Mouse (Mus musculus): ENCODE results near the gene Col25a1. TPM values are rescaled to one million over a fixed set of nuclear protein-coding genes. Genes with fewer than 3 reads are reported as not detected.

The Col25a1 gene
- polyA plus RNA-seq, 1 experiment: 9.1 TPM

DNA sequence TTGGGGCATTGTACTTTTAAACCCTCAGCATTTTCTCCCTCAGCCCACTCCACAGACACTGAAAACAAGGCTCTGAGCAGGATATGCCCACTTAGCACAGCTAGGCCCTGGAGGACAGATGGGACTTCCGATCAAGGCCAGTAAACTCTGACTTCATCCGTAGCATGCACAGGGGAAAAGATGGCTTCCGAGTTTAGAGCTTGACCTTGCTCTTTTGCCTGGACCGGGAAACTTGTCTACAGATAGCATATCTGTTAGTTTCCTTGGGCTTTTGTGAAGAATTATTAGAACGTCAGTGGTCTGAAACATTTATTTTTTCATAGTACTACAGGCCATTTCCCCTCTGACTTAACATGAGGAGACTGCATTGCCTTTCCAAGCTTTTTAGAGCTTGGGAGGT is 159.4 kb downstream of the Col25a1 start:
- no peak overlapping the region for H3K4me3 ChIP-seq (ENCODE audit: insufficient read depth, low read length)
- no peak overlapping the region; the same call in 1 of the 2 replicates for H3K27ac ChIP-seq (ENCODE audit: insufficient read depth, low read length)
- TF ChIP-seq CTCF (IDR thresholded peaks at IDR 0.05; ENCODE audit: extremely low read depth, insufficient read depth, low read length) (no peak), POLR2A (IDR thresholded peaks at IDR 0.05; ENCODE audit: extremely low read depth, insufficient read depth, low read length) (no peak)
- H3K4me1 ChIP-seq (ENCODE audit: control insufficient read depth, insufficient read depth, low read length): no peaks in the 10 kb centered on the region

DNA sequence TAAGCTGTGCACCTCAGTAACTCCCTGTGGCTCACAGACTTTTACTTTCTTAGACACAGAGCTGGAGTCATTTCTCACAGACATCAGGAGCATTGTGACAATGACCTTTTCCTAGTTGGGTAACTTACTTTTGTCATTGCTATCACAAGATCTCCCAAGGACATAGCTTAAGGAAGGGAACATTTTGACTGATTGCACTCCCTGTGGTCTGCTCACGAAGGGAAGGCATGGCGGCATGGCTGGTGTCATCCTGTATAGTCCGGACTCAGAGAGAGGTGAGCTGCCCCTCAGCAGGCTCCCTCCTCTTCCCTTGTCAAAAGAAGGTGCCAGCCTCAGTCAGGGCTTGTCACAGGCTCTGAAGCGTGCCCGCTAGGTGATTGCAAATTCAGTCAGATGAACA is 160.6 kb downstream of the Col25a1 start:
- Histone ChIP-seq H3K27ac (ENCODE audit: insufficient read depth, low read length) (no peak overlapping the region), H3K4me3 (ENCODE audit: insufficient read depth, low read length) (no peak overlapping the region), H3K4me1 (ENCODE audit: control insufficient read depth, insufficient read depth, low read length) (no peaks in the 10 kb centered on the region)
- TF ChIP-seq POLR2A (IDR thresholded peaks at IDR 0.05; ENCODE audit: extremely low read depth, insufficient read depth, low read length) (no peak), CTCF (IDR thresholded peaks at IDR 0.05; ENCODE audit: extremely low read depth, insufficient read depth, low read length) (no peak)

DNA sequence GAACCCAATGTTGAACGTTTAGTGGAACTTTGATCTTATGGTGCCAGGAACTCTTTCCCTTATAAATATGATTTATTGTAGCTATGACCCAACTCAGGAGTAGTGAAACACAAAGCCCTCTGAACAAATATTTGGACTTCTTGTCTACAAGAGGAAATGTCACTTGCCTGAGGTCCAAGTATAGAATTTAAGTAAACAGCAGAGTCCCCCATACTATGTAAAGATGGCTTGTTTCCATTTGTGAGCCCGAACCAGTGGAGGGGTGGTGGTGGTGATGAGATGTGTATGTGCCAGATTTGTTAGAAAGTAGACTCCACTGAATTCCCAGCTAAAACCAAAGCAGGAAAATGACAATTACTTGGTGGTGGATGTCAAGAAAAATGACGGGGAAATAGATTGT is 169.2 kb downstream of the Col25a1 start:
- H3K4me1 ChIP-seq (ENCODE audit: control insufficient read depth, insufficient read depth, low read length): no peaks in the 10 kb centered on the region
- no peak overlapping the region for H3K27ac ChIP-seq (ENCODE audit: insufficient read depth, low read length)
- H3K4me3 ChIP-seq (ENCODE audit: insufficient read depth, low read length): no peak overlapping the region
- no peak for TF ChIP-seq POLR2A (IDR thresholded peaks at IDR 0.05; ENCODE audit: extremely low read depth, insufficient read depth, low read length)
- TF ChIP-seq CTCF (IDR thresholded peaks at IDR 0.05; ENCODE audit: extremely low read depth, insufficient read depth, low read length): no peak

DNA sequence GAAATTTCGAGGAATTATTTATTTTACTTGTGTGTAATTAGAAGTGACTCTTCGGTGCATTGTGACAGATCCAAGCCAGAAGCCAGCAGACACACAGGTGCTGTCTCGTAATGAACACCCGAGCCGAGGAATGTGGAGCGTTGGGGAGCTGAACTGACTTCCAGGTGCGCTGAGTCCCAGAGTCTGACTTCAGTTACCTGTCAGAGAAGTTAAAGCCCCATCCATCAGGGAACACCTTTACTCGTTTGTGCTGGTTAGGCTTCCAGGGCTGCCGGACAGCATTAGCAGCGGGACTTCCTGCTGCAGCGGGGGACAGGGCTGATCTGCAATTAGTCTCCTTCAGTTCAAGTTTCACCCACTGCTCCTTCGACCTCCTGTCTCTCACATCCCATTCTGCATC is 172.3 kb downstream of the Col25a1 start:
- H3K4me1 ChIP-seq (ENCODE audit: control insufficient read depth, insufficient read depth, low read length): no peaks in the 10 kb centered on the region
- no peak overlapping the region for H3K4me3 ChIP-seq (ENCODE audit: insufficient read depth, low read length)
- no peak overlapping the region for H3K27ac ChIP-seq (ENCODE audit: insufficient read depth, low read length)
- no peak for TF ChIP-seq POLR2A (IDR thresholded peaks at IDR 0.05; ENCODE audit: extremely low read depth, insufficient read depth, low read length)
- no peak for TF ChIP-seq CTCF (IDR thresholded peaks at IDR 0.05; ENCODE audit: extremely low read depth, insufficient read depth, low read length)

DNA sequence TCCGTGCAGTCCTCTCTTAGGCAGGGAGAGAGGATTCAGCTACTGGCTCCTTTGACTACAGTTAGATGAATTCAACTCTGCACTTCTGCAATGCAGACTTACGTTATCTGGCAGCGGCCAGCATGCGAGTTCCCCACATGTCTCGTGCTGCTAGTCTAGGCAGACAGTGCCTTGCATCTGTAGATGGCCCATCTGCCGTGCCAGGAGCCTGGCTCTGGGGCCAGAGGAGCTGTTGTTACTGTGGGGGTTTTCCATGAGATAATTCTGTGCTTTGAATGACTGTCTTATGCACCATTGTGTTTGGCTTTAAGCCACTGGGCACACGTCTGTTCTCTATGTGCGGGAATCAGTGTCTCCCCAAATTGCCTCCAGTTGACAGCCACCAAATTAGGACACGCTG is 173.5 kb downstream of the Col25a1 start:
- TF ChIP-seq POLR2A (IDR thresholded peaks at IDR 0.05; ENCODE audit: extremely low read depth, insufficient read depth, low read length) (no peak), CTCF (IDR thresholded peaks at IDR 0.05; ENCODE audit: extremely low read depth, insufficient read depth, low read length) (no peak)
- Histone ChIP-seq H3K4me1 (ENCODE audit: control insufficient read depth, insufficient read depth, low read length) (no peaks in the 10 kb centered on the region), H3K4me3 (ENCODE audit: insufficient read depth, low read length) (no peak overlapping the region), H3K27ac (ENCODE audit: insufficient read depth, low read length) (no peak overlapping the region)

DNA sequence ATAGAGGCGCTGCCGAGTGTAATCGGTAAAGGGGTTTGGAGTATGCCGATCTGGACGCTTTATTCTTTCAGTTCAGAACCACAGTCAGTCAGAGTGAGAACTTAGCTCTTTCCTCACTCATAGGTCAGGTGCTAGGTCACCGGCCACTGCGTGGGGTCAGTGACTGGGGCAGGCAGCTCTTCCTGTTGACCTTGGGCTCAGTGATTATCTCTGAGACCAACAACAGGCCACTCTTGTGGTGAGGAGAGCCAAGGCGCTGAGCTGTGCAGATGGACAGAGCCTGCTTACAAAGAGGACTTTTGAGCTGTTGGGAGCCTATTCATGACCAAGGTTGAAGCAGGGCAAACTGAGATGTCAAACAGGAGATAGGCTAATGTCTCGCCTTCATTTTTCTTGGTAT is 174.4 kb downstream of the Col25a1 start:
- Histone ChIP-seq H3K4me3 (ENCODE audit: insufficient read depth, low read length) (no peak overlapping the region), H3K4me1 (ENCODE audit: control insufficient read depth, insufficient read depth, low read length) (no peaks in the 10 kb centered on the region), H3K27ac (ENCODE audit: insufficient read depth, low read length) (no peak overlapping the region)
- no peak for TF ChIP-seq CTCF (IDR thresholded peaks at IDR 0.05; ENCODE audit: extremely low read depth, insufficient read depth, low read length)
- TF ChIP-seq POLR2A (IDR thresholded peaks at IDR 0.05; ENCODE audit: extremely low read depth, insufficient read depth, low read length): no peak

DNA sequence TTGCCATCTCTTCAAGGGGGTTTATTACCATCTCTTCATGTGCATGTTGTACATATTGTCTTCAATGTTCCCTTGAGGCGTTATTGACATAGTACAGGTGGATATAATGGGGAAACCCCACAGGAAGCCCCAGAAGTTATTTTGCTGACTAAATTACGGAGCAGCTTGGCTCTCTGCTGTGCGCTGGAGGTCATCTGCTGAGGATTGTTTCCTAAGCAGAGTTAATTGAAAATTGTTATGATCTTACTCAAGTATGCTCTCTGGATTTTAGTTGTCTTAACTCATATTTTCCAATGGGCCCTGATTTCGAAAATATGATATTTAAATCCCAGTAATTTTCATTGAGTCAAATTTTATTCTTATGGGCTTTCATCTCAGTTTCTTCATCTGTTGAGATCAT is 178.0 kb downstream of the Col25a1 start:
- Histone ChIP-seq H3K4me1 (ENCODE audit: control insufficient read depth, insufficient read depth, low read length) (no peaks in the 10 kb centered on the region), H3K27ac (ENCODE audit: insufficient read depth, low read length) (no peak overlapping the region), H3K4me3 (ENCODE audit: insufficient read depth, low read length) (no peak overlapping the region)
- TF ChIP-seq POLR2A (IDR thresholded peaks at IDR 0.05; ENCODE audit: extremely low read depth, insufficient read depth, low read length) (no peak), CTCF (IDR thresholded peaks at IDR 0.05; ENCODE audit: extremely low read depth, insufficient read depth, low read length) (no peak)

DNA sequence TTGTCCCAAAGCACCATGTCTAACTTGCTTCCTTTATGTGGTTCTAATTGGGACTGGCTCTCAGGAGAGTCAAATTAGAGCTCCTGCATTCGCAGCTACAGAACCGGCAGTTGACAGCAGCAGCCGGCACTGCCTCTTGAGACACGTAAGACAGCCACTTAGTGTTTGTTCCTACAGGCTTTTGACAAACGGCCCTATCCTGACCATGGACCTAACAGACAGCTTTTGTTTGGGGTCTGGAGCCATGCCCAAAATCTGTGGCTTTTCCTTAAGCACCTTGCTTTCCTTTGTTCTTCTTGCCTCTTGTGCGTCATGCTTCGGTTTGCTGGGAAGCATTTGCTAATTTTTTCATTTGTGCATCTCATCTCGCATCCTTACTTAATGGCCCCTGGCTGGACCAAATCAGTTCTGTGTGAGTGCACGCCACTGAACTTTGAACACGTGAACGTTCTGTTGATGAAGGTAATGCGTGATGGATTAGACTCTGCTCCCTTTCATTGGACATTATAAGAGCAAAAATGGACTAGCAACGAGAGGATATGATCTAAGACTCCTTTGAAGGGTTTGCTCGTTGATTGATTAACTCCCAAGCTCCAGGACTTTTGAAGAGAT is 179.5 kb downstream of the Col25a1 start:
- H3K4me1 ChIP-seq (ENCODE audit: control insufficient read depth, insufficient read depth, low read length): no peaks in the 10 kb centered on the region
- TF ChIP-seq POLR2A (IDR thresholded peaks at IDR 0.05; ENCODE audit: extremely low read depth, insufficient read depth, low read length) (no peak), CTCF (IDR thresholded peaks at IDR 0.05; ENCODE audit: extremely low read depth, insufficient read depth, low read length) (no peak)
- H3K4me3 ChIP-seq (ENCODE audit: insufficient read depth, low read length): no peak overlapping the region
- no peak overlapping the region for H3K27ac ChIP-seq (ENCODE audit: insufficient read depth, low read length)

DNA sequence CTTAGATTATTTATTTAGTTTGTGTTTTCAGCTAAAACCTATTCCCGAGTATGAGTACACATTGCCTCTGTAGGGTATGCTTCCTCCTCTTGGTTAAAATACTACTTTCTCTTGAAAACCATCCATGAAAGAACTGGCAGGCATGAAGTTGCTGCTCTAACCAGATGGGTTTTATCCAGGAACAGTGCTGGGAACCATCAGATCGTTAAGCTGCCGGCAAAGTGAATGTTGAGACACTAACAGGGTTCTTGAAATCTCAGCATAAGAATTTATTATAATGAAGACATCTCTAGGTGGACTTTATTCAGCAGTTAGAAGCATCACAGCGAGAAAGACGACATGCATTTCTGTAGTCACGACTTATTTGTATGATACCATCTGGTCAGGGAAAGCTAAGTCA is 181.9 kb downstream of the Col25a1 start:
- H3K4me3 ChIP-seq (ENCODE audit: insufficient read depth, low read length): no peak overlapping the region
- no peaks in the 10 kb centered on the region for H3K4me1 ChIP-seq (ENCODE audit: control insufficient read depth, insufficient read depth, low read length)
- TF ChIP-seq POLR2A (IDR thresholded peaks at IDR 0.05; ENCODE audit: extremely low read depth, insufficient read depth, low read length) (no peak), CTCF (IDR thresholded peaks at IDR 0.05; ENCODE audit: extremely low read depth, insufficient read depth, low read length) (no peak)
- H3K27ac ChIP-seq (ENCODE audit: insufficient read depth, low read length): no peak overlapping the region

DNA sequence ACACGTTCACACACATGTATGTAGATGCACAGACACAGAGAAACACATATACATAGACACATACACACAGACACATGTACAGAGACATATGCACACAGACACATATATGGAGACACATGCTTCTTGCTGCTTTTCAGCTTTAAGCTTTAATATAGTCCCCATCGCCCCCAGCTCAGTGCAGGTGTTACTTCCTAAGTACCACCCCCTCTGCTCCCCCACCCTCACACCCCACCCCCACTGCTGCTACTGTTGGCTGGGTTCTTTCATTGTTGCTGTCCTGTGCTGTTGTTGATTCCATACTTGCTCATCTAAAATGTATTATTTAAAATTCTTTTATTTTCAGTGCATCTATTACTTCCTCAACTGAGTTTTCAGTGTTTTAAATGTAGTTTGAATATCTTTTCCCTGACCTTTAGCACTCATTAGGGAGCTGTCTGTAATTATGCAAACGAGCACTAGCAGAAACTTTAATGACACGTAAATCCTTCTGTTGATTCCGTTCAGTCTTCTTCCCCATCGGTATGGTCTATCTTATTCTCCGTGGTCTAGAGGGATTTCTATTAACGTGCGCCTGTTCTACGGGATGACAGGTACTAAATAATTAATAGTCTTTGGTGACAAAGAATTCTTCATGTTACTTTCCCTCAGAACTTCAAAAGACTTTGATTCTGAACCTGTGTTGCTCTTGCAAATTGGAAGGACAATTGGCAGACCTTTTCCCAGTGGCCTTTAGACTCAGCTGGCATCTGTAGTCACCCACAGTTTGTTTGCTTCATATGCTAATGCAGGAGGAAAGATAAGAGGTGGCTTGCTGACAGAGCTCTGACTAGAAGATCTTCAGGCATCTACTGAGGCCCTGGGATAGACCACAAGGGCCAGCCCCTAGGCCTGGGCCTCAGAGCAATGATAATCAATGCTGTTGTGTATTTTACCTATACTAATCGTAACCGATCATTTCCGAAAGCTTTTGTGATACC is 196.0 kb downstream of the Col25a1 start:
- H3K27ac ChIP-seq (ENCODE audit: insufficient read depth, low read length): no peak overlapping the region
- TF ChIP-seq POLR2A (IDR thresholded peaks at IDR 0.05; ENCODE audit: extremely low read depth, insufficient read depth, low read length): no peak
- TF ChIP-seq CTCF (IDR thresholded peaks at IDR 0.05; ENCODE audit: extremely low read depth, insufficient read depth, low read length): no peak
- no peaks in the 10 kb centered on the region for H3K4me1 ChIP-seq (ENCODE audit: control insufficient read depth, insufficient read depth, low read length)
- H3K4me3 ChIP-seq (ENCODE audit: insufficient read depth, low read length): no peak overlapping the region
